Mouse (Mus musculus): ENCODE results near the gene Tbxa2r.

Gene Tbxa2r

GRCm38 (mm10) chr10:81328386-81328785 lies at the start of gene Tbxa2r:
Gene Tbxa2r, plus strand, starts transcription at chr10:81328731.
- in situ Hi-C loops (cut with MboI, MseI) = no loop called here

DNA sequence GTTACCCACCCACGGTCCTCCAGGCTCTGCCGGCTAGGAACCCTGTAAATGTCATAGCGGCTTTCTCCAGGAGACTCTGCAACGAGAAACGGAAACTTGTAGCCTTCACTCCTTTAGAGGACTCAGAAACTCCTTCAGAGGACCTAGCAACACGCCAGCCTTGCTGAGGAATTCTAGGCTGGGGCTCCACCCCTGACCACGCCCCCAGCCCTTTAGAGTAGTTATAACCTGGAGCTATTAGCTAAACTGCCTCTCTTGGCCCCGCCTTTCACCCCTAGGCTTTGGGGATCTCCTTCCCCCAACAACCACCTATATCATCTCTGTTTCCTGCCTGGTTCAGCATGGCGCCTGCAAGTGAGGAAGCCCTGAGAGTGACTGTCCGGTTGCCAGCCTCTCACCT lies 49.0 kb upstream of the Tbxa2r start:
- in situ Hi-C loops (cut with MboI, MseI) = no loop called here

- in situ Hi-C loops (cut with MboI, MseI) = loop anchor here (10.0 kb wide), 1 partner anchor 61 kb away; the partner anchor contains the start of gene Gipc3 (in 2 of the 2)
These were observed 44.3 kb upstream of the Tbxa2r start for GRCm38 (mm10) chr10:81284189-81284588.

DNA sequence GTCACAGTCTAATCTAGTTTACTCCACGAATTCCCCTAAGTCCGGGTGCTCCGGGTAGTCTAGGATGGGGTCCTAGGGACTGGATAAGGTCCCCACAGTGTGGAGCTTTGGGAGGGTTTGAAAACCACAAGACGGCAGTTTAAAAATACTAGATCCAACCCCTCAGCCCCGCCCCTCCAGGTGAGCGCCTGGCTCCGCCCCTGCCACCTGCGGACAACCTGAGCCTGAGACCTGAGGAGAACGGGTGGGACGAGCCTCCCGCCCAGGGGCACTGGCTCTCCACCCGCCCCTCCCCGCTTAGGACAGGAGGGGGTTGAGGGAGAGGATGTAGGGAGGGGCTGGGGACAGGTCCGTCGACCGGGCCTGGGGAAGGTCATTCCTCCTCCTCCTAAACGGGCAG lies 43.8 kb upstream of the Tbxa2r start:
- in situ Hi-C loops (cut with MboI, MseI) = loop anchor here (5.0 to 10.0 kb wide), 2 partner anchors 38 to 60 kb away; partner anchors contain the start of genes Gipc3 (in 2 of the 2) and Cactin (in 1 of the 2)

GRCm38 (mm10) chr10:81285694-81286450 lies 42.7 kb upstream of the Tbxa2r start:
- in situ Hi-C loops (cut with MboI, MseI) = loop anchor here (5.0 to 10.0 kb wide), 2 partner anchors 36 to 59 kb away; partner anchors contain the start of genes Gipc3 (in 2 of the 2) and Cactin (in 1 of the 2)

DNA sequence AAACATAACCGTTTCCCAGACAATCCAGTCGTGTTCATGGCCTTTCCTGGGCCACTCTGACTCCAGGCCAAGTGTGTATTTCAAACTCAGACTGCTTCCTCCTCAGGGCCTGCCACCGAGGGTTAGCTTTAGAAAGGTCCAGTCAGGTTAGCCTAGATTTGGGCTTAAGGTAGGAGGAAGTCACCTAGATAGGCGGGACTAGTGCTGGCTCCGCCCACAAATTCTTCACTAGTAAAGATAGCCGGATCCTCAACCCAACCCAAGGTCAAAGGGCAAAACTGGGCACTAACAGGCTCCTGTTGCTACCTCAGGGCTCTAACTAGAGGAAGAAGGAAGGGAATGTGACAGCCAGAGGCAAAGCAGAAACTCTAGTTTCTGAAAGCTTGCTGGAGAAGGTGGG lies 41.9 kb upstream of the Tbxa2r start:
- in situ Hi-C loops (cut with MboI, MseI) = loop anchor here (5.0 to 10.0 kb wide), 2 partner anchors 36 to 58 kb away; partner anchors contain the start of genes Gipc3 (in 2 of the 2) and Cactin (in 1 of the 2)

DNA sequence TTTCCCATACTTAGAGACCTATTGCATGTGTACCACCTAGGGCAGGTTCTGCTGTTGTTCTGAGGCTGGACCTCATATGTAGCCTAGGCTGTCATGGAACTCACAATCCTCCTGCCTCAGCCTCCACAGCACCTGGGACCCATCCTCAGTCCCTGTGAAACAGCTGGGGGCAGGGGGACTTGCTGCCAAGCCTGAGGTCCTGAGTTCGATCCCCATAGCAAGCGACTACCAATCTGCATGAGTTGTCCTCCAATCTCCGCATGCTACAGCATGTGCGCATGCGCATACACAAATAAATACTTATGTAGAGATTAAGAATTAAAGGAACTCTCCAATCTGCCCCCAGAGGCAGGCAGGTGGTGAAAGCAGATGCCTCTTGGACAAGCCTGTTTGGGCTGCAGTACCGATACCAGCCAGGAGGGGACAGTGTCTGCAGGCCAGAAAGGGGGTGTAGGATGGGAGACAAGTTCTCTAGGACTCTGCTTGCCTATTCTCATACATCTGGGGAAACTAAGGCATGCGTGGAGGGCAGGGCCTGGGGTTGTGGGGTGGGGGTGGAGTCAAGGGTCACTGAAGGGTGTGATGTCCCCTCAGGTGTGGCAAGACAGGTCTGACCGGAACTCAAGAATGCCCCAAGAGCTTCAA lies 40.9 kb upstream of the Tbxa2r start:
- in situ Hi-C loops (cut with MboI, MseI) = loop anchor here (5.0 to 10.0 kb wide), 2 partner anchors 35 to 57 kb away; partner anchors contain the start of genes Gipc3 (in 2 of the 2) and Cactin (in 1 of the 2)

- in situ Hi-C loops (cut with MboI, MseI) = loop anchor here (5.0 to 10.0 kb wide), 2 partner anchors 34 to 56 kb away; partner anchors contain the start of genes Gipc3 (in 2 of the 2) and Cactin (in 1 of the 2)
These were observed 39.9 kb upstream of the Tbxa2r start for GRCm38 (mm10) chr10:81288601-81289000.

GRCm38 (mm10) chr10:81289278-81289677 lies 39.3 kb upstream of the Tbxa2r start:
- in situ Hi-C loops (cut with MboI, MseI) = loop anchor here (5.0 to 10.0 kb wide), 2 partner anchors 33 to 56 kb away; partner anchors contain the start of genes Gipc3 (in 2 of the 2) and Cactin (in 1 of the 2)

- in situ Hi-C loops (cut with MboI, MseI) = loop anchor here (5.0 to 10.0 kb wide), 3 partner anchors 32 to 257 kb away; partner anchors contain the start of genes Gipc3 (in 2 of the 2), Cactin (in 1 of the 2) and Gna11 (in 1 of the 2)
These were observed 38.7 kb upstream of the Tbxa2r start for GRCm38 (mm10) chr10:81289811-81290210.

DNA sequence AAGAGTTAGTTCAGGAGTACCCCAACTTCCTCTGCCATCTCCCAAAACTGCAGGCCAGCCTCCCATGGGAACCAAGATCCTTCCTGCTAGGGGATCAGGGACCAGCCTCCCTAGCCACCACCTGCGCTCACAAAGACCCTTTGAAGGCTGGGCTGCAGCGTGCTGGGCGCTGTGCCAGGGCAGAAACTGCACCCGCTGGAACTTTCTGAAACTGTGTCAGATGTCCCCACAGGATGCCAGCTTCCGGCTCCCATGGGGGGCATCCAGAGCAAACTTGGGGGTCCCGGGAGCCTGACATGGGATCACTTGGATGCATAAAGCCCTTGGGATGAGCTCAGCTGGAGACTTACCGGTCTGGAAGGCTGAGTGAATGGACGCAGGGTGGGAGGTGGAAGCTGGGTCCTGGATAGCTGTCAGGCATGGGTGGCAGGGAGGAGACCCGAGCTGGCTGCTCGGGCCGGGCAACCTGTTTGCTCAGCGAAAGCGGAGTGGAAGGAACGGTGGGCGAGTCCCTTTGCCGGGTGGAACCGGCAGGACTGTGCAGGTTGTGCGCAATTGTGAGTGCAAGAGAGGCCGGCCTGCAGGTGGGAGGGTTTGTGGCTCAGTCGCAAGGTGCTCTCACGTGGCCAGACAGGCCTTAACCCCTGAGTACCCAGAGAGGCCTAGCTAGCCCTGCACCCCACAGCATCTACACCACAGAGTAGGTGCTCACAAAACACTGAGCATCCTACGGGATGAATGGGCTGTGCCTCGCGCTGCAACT lies 37.7 kb upstream of the Tbxa2r start:
- in situ Hi-C loops (cut with MboI, MseI) = loop anchor here in 1 of 2 experiments (5.0 kb wide), 1 partner anchor 256 kb away; the partner anchor contains the start of gene Gna11

DNA sequence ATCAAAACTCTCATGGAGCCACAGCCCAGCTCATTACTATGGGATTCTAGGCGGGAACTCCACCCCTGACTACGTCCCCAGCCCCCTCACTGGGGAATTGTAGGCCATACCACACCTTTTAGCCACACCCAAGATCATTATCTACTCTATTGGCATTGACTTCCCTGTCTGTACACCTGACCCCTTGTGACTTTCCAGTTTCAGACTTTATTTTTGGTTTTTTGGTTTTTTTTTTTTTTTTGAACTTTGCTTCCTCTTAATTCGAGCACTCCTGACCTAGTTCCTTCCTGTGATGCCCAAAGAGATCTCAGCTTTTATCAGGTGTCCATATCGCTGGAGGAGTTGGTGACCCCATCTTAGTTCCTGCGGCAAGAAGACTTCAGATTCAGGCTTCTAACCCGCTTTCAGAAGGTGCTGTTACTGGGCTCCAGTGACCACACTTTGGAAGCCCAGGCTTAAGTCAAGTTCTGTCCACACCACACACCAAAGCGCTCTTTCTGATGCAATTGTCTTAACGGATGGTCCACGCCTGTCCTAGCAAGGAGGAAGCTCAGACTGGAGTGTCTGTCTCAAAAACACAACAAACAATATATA lies 36.9 kb upstream of the Tbxa2r start, which contains the start of gene Tjp3:
Gene Tjp3 (minus strand): TSS at position 71 of the 594 bp plus-strand sequence.
- in situ Hi-C loops (cut with MboI, MseI) = loop anchor here in 1 of 2 experiments (5.0 kb wide), 1 partner anchor 256 kb away; the partner anchor contains the start of gene Gna11

DNA sequence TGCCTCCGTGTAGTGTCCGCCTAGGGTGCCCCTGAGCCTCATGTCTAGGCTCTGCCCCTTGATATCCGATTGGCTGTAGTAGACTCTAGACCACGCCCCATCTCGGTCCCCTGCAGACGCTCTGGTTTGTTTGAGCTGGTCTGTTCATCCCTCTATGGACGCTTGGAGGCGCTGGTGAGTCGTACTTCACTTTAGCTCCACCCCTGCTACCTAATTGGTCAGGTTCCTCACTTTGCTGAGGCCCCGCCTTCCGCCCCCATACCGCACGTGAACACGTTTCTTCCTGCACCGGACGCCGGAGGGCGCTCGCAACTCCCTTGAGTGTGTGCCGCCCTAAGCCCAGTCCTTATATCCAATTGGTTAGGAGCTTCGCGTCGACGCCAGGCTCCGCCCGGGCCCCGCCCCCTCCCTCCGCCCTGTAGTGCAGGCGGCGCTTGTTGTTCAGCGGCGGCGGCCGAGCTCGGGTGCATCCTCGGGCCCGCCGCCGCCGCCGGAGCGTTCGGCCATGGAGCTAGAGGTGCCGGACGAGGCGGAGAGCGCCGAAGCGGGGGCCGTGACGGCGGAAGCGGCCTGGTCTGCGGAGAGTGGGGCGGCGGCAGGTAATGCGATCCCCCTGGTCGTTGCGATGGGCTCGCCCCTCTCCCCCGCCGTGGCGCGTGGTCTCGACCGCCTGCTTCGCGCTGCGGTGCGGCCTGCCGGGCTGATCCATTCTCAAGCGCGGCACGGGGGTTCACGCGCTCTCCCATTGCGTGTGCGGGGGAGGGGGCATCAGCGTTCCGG lies 35.8 kb upstream of the Tbxa2r start, which contains the start of gene Pip5k1c:
Gene Pip5k1c (plus strand): TSS at position 410 of the 780 bp plus-strand sequence.
- in situ Hi-C loops (cut with MboI, MseI) = loop anchor here in 1 of 2 experiments (5.0 kb wide), 1 partner anchor 255 kb away; the partner anchor contains the start of gene Gna11

DNA sequence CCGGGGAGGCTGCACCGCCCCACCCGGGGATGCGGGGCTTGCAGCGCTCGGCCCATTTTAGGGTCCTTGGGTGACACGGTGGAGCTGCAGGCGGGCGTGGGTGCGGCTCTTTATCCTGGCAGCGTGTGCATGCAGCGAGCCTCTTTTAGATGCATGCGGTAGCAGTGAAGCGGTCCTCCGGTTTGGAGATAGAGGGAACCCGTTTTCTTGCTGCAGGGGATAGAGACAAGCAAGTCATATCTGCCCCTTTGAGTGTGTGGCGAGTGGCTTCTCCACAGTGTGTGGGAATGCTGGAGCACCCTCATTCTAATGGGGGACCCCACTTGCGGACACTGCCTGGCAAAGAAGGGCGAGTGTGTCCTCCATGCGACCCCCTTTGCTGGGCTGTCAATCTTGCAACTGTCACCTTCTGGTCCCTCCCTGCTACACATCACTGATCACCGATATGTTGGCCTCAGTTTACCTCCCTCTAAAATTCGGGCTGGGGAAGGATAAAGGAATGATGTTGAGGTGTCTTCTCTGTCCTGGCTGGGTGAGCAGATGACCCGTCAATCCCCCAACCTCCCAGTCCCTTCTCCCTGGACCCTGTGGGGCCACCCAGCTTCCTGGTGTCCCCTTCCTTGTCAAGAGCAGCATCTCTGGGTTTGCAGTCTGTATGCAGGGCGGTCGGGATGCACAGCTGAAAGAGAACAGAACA lies 35.0 kb upstream of the Tbxa2r start:
- in situ Hi-C loops (cut with MboI, MseI) = loop anchor here in 1 of 2 experiments (5.0 kb wide), 1 partner anchor 254 kb away; the partner anchor contains the start of gene Gna11

DNA sequence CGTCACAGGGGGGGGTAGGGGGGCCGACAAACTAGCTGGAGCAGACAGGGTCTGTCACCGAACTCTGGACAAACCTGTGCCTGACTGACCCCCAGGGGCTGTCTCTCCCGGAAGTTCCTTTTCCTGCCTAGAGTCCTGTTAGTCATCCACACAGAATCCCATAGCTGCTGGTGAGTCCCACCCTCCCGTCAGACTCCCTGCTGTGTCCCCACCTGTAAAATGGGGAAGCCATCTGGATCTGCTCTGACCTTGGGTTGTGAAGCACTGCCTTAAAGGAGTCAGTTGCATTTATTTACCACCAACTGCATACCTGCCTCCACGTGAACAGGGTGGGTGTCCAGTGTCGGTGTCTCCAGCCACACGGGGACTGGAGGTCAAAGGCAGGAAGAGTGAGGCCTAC lies 34.1 kb upstream of the Tbxa2r start:
- in situ Hi-C loops (cut with MboI, MseI) = loop anchor here in 1 of 2 experiments (5.0 kb wide), 1 partner anchor 253 kb away; the partner anchor contains the start of gene Gna11

- in situ Hi-C loops (cut with MboI, MseI) = no loop called here
These were observed 33.3 kb upstream of the Tbxa2r start for GRCm38 (mm10) chr10:81295185-81295584.

- in situ Hi-C loops (cut with MboI, MseI) = no loop called here
These were observed 31.3 kb upstream of the Tbxa2r start for GRCm38 (mm10) chr10:81297246-81297645.

- in situ Hi-C loops (cut with MboI, MseI) = no loop called here
These were observed 30.7 kb upstream of the Tbxa2r start for GRCm38 (mm10) chr10:81297845-81298244.

Measured in T-helper 17 cell (primary cell).